Mouse (Mus musculus): Measurements from ENCODE around the gene 1500009L16Rik. TPM values are rescaled to one million over a fixed set of nuclear protein-coding genes. Genes with fewer than 3 reads are reported as not detected.
A peak's percentile ranks its signal among the peaks of the same experiment; 100 is the strongest.

Gene 1500009L16Rik
- polyA plus RNA-seq, 1 experiment from 2014 or later = 83.2 TPM

- Histone ChIP-seq H3K4me2 (no peak overlapping the region), H3K9ac (no peak overlapping the region), H3K27ac (no peak overlapping the region), H3K4me3 (no peak overlapping the region), H3K36me3 (replicated peaks) (no peaks in the 10 kb centered on the region), H3K4me1 (peaks cover 9% of the 10 kb centered on the region), H3K9me3 (no peaks in the 10 kb centered on the region), H3K27me3 (replicated peaks) (no peaks in the 10 kb centered on the region)
- WGBS = 87% methylated on average over 5 of the region's 5 CpGs
- no peak for ATAC-seq (replicated peaks)
Observed at GRCm38 (mm10) chr10:83727846-83728245, 5.2 kb downstream of the 1500009L16Rik start.

DNA sequence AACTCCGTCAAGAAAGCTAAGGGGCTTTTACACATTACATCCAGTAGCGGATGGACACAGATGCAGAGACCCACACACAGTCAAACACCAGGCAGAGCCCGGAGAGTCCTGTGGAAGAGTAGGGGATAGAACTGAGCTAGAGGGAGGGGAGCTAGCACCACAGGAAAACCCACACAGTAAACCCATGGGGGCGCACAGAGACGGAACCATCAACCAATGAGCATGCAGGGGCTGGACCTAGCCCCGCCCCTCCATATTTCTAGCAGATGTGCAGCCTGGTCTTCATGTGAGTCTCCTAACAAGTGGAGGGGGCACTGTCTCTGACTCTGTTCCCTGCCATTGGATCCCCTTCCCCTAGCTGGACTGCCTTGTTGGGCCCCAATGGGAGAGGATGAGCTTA lies 5.9 kb downstream of the 1500009L16Rik start:
- Histone ChIP-seq H3K36me3 (replicated peaks) (no peaks in the 10 kb centered on the region), H3K4me3 (no peak overlapping the region), H3K27me3 (replicated peaks) (no peaks in the 10 kb centered on the region), H3K4me2 (no peak overlapping the region), H3K4me1 (peaks cover 5% of the 10 kb centered on the region), H3K9me3 (no peaks in the 10 kb centered on the region), H3K27ac (no peak overlapping the region), H3K9ac (no peak overlapping the region)
- 85% methylated on average over 6 of the region's 6 CpGs for WGBS
- peak; percentile 34; the same call in 1 of the 2 replicates for ATAC-seq (replicated peaks)

DNA sequence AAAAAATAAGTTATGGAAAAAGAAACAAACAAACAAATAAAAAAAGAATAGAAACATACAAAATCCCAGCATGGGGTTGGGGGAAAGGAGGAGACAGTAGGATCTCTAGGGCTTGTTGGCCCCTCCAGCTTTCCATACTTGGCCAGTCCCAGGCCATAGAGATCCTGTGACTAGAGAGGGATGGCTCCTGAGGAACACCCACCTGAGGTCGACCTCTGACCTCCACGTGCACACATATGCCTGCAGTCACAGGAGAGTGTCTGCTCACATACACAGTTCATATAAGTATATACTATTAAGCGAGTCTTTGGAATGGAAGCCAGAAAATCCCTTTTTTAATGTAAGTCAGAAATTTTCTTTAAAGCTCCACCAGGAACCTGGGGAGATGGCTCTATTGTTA lies 6.4 kb downstream of the 1500009L16Rik start:
- no peak overlapping the region for H3K9ac ChIP-seq
- H3K4me1 ChIP-seq = no peaks in the 10 kb centered on the region
- no peaks in the 10 kb centered on the region for H3K27me3 ChIP-seq (replicated peaks)
- no peak overlapping the region for H3K4me3 ChIP-seq
- no peak overlapping the region for H3K27ac ChIP-seq
- WGBS = 77% methylated on average over 3 of the region's 3 CpGs
- no peak for ATAC-seq (replicated peaks)
- no peak overlapping the region for H3K4me2 ChIP-seq
- no peaks in the 10 kb centered on the region for H3K9me3 ChIP-seq
- H3K36me3 ChIP-seq (replicated peaks) = no peaks in the 10 kb centered on the region

- no peaks in the 10 kb centered on the region for H3K9me3 ChIP-seq
- H3K9ac ChIP-seq = no peak overlapping the region
- no peaks in the 10 kb centered on the region for H3K4me1 ChIP-seq
- WGBS = 32% methylated on average over 7 of the region's 7 CpGs
- no peak overlapping the region for H3K4me3 ChIP-seq
- H3K27me3 ChIP-seq (replicated peaks) = no peaks in the 10 kb centered on the region
- no peak overlapping the region for H3K27ac ChIP-seq
- 0 out of 2 replicates have a peak, but pooled peaks have one; percentile 40 for ATAC-seq (replicated peaks)
- no peak overlapping the region for H3K4me2 ChIP-seq
- H3K36me3 ChIP-seq (replicated peaks) = no peaks in the 10 kb centered on the region
Observed at GRCm38 (mm10) chr10:83729492-83729891, 6.8 kb downstream of the 1500009L16Rik start.

DNA sequence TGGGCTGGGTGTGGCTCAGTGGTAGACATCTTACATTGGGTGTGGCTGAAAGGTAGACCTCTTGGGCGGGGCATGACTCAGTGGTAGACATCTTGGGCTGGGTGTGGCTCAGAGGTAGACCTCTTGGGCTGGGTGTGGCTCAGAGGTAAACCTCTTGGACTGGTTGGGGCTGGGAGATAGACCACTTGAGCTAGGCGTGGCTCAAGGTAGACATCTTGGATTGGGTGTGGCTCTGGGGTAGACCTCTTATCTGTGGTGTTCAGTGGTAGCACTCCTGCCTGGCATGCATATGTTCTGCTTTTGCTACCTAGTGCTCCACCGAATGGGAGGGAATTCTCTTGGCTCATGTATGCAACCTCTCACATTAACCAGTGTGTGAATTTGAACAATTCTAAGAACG lies 11.1 kb downstream of the 1500009L16Rik start:
- WGBS = 87% methylated on average over 4 of the region's 4 CpGs
- H3K9me3 ChIP-seq = no peaks in the 10 kb centered on the region
- H3K4me1 ChIP-seq = no peaks in the 10 kb centered on the region
- 0 out of 2 replicates have a peak, but pooled peaks have one; percentile 17 for ATAC-seq (replicated peaks)
- H3K9ac ChIP-seq = no peak overlapping the region
- H3K4me3 ChIP-seq = no peak overlapping the region
- H3K27me3 ChIP-seq (replicated peaks) = no peaks in the 10 kb centered on the region
- no peaks in the 10 kb centered on the region for H3K36me3 ChIP-seq (replicated peaks)
- no peak overlapping the region for H3K4me2 ChIP-seq
- no peak overlapping the region for H3K27ac ChIP-seq

DNA sequence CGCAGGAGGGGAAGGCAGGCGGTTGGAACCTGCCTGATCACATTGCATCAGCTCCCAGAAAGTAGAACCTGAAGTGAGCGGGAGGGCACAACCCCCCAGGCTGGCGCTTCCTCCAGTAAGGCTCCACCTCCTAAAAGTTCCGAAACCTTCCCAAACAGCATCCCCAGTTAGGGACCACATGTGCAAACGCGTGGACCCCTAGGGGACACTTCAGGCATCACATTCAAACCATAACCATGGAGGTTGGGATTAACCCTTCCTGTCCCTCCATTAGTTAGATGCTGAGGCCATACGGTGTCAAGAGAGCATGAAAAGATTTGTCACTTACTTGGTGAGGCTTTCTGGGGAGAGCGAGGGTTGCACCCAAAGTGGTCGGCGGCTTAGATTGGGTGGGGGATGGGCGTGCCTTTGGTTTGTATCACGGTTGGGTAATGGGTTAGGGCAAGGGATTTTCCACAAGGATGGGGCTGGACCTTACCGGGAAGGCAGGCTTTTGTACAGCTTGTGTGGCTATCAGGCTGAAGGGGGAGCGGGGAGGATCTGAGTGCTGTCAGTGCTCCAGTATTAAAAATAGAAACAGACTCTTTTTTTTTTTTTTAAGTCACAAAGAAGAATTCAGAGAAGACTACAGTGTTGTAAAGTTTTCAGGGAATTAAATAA lies 16.5 kb downstream of the 1500009L16Rik start:
- Histone ChIP-seq H3K9me3 (no peaks in the 10 kb centered on the region), H3K36me3 (replicated peaks) (no peaks in the 10 kb centered on the region), H3K4me3 (no peak overlapping the region), H3K27me3 (replicated peaks) (no peaks in the 10 kb centered on the region), H3K4me2 (no peak overlapping the region), H3K9ac (no peak overlapping the region), H3K4me1 (no peaks in the 10 kb centered on the region), H3K27ac (no peak overlapping the region)
- no peak for ATAC-seq (replicated peaks)
- WGBS = 86% methylated on average over 15 of the region's 15 CpGs

- no peak for ATAC-seq (replicated peaks)
- Histone ChIP-seq H3K9me3 (no peaks in the 10 kb centered on the region), H3K4me1 (no peaks in the 10 kb centered on the region), H3K9ac (no peak overlapping the region), H3K27me3 (replicated peaks) (no peaks in the 10 kb centered on the region), H3K4me2 (no peak overlapping the region), H3K4me3 (no peak overlapping the region), H3K36me3 (replicated peaks) (no peaks in the 10 kb centered on the region), H3K27ac (no peak overlapping the region)
- 90% methylated on average over 3 of the region's 3 CpGs for WGBS
Observed at GRCm38 (mm10) chr10:83744656-83745055, 22.0 kb downstream of the 1500009L16Rik start.

GRCm38 (mm10) chr10:83753056-83753455 lies 30.4 kb downstream of the 1500009L16Rik start:
- Histone ChIP-seq H3K4me1 (no peaks in the 10 kb centered on the region), H3K9ac (no peak overlapping the region), H3K9me3 (no peaks in the 10 kb centered on the region), H3K4me3 (no peak overlapping the region), H3K4me2 (no peak overlapping the region), H3K36me3 (replicated peaks) (no peaks in the 10 kb centered on the region), H3K27me3 (replicated peaks) (no peaks in the 10 kb centered on the region), H3K27ac (no peak overlapping the region)
- 94% methylated on average over 1 of the region's 1 CpGs for WGBS
- no peak for ATAC-seq (replicated peaks)

- no peaks in the 10 kb centered on the region for H3K9me3 ChIP-seq
- no peak overlapping the region for H3K27ac ChIP-seq
- no peak overlapping the region for H3K4me3 ChIP-seq
- no peak overlapping the region for H3K4me2 ChIP-seq
- no peaks in the 10 kb centered on the region for H3K27me3 ChIP-seq (replicated peaks)
- peaks cover 6% of the 10 kb centered on the region; the same call in 1 of the 2 replicates for H3K4me1 ChIP-seq
- H3K36me3 ChIP-seq (replicated peaks) = no peaks in the 10 kb centered on the region
- no peak for ATAC-seq (replicated peaks)
- no peak overlapping the region for H3K9ac ChIP-seq
- WGBS = 87% methylated on average over 17 of the region's 17 CpGs
Observed at GRCm38 (mm10) chr10:83757343-83757962, 34.8 kb downstream of the 1500009L16Rik start.

DNA sequence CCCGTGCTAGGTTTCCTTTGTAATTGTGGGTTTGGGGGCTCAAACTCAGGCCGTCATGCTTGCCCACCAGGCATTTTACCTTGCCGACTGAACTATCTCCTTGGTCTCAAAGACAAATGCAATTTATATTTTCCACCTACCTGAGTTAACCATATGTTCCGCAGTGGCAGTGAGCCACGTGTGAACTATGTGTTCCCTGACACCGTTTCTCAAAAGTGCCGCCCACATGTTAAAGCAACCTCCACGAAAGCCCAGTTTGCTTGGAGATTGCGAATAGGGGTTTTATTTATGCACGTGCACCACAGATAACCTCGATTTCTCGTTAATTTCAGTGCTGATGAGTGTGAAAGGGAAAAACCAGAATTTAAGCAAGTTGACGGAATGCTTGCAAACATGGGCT lies 36.1 kb downstream of the 1500009L16Rik start:
- WGBS = 89% methylated on average over 13 of the region's 13 CpGs

GRCm38 (mm10) chr10:83760535-83760934 lies 37.9 kb downstream of the 1500009L16Rik start:
- ATAC-seq (replicated peaks) = no peak
- 52% methylated on average over 2 of the region's 2 CpGs for WGBS
- no peaks in the 10 kb centered on the region for H3K9me3 ChIP-seq
- no peak overlapping the region for H3K4me3 ChIP-seq
- no peak overlapping the region for H3K27ac ChIP-seq
- H3K4me2 ChIP-seq = no peak overlapping the region
- H3K27me3 ChIP-seq (replicated peaks) = no peaks in the 10 kb centered on the region
- peaks cover 6% of the 10 kb centered on the region; the same call in 1 of the 2 replicates for H3K4me1 ChIP-seq
- H3K36me3 ChIP-seq (replicated peaks) = no peaks in the 10 kb centered on the region
- no peak overlapping the region for H3K9ac ChIP-seq

More for the DNA sequence above, 36.1 kb downstream of the 1500009L16Rik start:
- H3K27ac ChIP-seq = no peak overlapping the region
- H3K27me3 ChIP-seq (replicated peaks) = no peaks in the 10 kb centered on the region
- peaks cover 6% of the 10 kb centered on the region; the same call in 1 of the 2 replicates for H3K4me1 ChIP-seq
- ATAC-seq (replicated peaks) = no peak
- H3K4me2 ChIP-seq = no peak overlapping the region
- no peaks in the 10 kb centered on the region for H3K36me3 ChIP-seq (replicated peaks)
- no peak overlapping the region for H3K4me3 ChIP-seq
- H3K9ac ChIP-seq = no peak overlapping the region
- no peaks in the 10 kb centered on the region for H3K9me3 ChIP-seq

DNA sequence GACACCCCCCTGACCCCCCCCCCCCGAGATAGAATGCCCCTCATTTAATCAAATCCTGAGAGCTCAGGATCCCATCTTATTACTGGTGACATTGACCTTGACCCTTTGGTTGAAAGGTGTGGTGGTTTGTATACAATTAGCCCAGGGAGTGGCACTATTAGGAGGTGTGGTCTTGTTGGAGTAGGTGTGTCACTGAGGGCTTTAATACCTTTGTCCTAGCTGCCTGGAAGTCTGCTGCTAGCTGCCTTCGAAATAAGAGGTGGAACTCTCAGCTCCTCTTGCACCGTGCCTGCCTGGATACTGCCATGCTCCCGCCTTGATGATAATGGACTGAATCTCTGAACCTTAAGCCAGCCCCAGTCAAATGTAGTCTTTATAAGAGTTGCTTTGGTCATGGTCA lies 41.2 kb downstream of the 1500009L16Rik start:
- no peaks in the 10 kb centered on the region for H3K9me3 ChIP-seq
- no peak for ATAC-seq (replicated peaks)

GRCm38 (mm10) chr10:83766882-83767281 lies 44.2 kb downstream of the 1500009L16Rik start:
- H3K36me3 ChIP-seq (replicated peaks) = no peaks in the 10 kb centered on the region
- ATAC-seq (replicated peaks) = no peak
- no peak overlapping the region for H3K27ac ChIP-seq
- H3K4me1 ChIP-seq = no peaks in the 10 kb centered on the region
- no peak overlapping the region for H3K4me3 ChIP-seq
- no peak overlapping the region for H3K4me2 ChIP-seq
- H3K9ac ChIP-seq = no peak overlapping the region
- H3K9me3 ChIP-seq = no peaks in the 10 kb centered on the region
- H3K27me3 ChIP-seq (replicated peaks) = no peaks in the 10 kb centered on the region

More for the DNA sequence above, 41.2 kb downstream of the 1500009L16Rik start:
- H3K27me3 ChIP-seq (replicated peaks) = no peaks in the 10 kb centered on the region
- 81% methylated on average over 4 of the region's 4 CpGs for WGBS
- H3K27ac ChIP-seq = no peak overlapping the region
- no peak overlapping the region for H3K9ac ChIP-seq
- H3K36me3 ChIP-seq (replicated peaks) = no peaks in the 10 kb centered on the region
- no peak overlapping the region for H3K4me3 ChIP-seq
- H3K4me1 ChIP-seq = peaks cover 6% of the 10 kb centered on the region; the same call in 1 of the 2 replicates
- no peak overlapping the region for H3K4me2 ChIP-seq
